Mouse (Mus musculus): Measurements from ENCODE around the gene Atp5f1.

- no peak for TF ChIP-seq POLR2A (IDR thresholded peaks at IDR 0.05; ENCODE audit: insufficient read depth, low read length)
- TF ChIP-seq CTCF (IDR thresholded peaks at IDR 0.05; ENCODE audit: low read depth, low read length) = no peak
Observed at GRCm38 (mm10) chr3:105959585-105959984, 314 bp downstream of the Atp5f1 start.
